Mouse (Mus musculus) urinary bladder, postnatal 4 days (tissue): ENCODE results near the gene Hist1h2ae.
A peak's percentile ranks its signal among the peaks of the same experiment; 100 is the strongest.
"Not testable (repeated sequence)": the region's sequence is repeated elsewhere in the genome, so short reads cannot be mapped to it uniquely, and the experiment has no call there.

Experiments used
- DNase-seq, 2 experiments: peaks; one replicate each; pipeline ENCODE4 v3.0.0; 2021 to 2022; ENCODE audit warnings: low spot score in 2 of 2

Gene Hist1h2ae

GRCm38 (mm10) chr13:23541497-23541896, 29.5 kb downstream of the Hist1h2ae start:
- DNase-seq = no peak

GRCm38 (mm10) chr13:23539821-23540220, 31.2 kb downstream of the Hist1h2ae start:
- DNase-seq = not testable (repeated sequence)

GRCm38 (mm10) chr13:23538249-23538648, 32.8 kb downstream of the Hist1h2ae start:
- DNase-seq = no peak

- DNase-seq = no peak
Observed at GRCm38 (mm10) chr13:23537006-23537710, 33.9 kb downstream of the Hist1h2ae start.

GRCm38 (mm10) chr13:23536076-23536822, 34.8 kb downstream of the Hist1h2ae start:
- no peak for DNase-seq

- peak; percentile 75 to 78 for DNase-seq
Observed at GRCm38 (mm10) chr13:23535137-23536075, 35.6 kb downstream of the Hist1h2ae start, which contains the start of gene Hist1h3g. TSS of gene Hist1h3g (plus strand) at chr13:23535422.

- no peak for DNase-seq
Observed at GRCm38 (mm10) chr13:23534368-23535131, 36.5 kb downstream of the Hist1h2ae start.

GRCm38 (mm10) chr13:23533560-23534367, 37.3 kb downstream of the Hist1h2ae start, which contains the start of gene Hist1h2af:
TSS of gene Hist1h2af (plus strand) at chr13:23533906.
- peak in 1 of 2 experiments; percentile 52 for DNase-seq

GRCm38 (mm10) chr13:23532262-23533075, 38.6 kb downstream of the Hist1h2ae start:
- DNase-seq = no peak

GRCm38 (mm10) chr13:23530901-23531875, 39.8 kb downstream of the Hist1h2ae start, which contains the start of gene Hist1h4h:
TSS of gene Hist1h4h (plus strand) at chr13:23531050.
- peak; percentile 95 for DNase-seq

GRCm38 (mm10) chr13:23530181-23530900, 40.7 kb downstream of the Hist1h2ae start:
- DNase-seq = peak in 1 of 2 experiments; percentile 41

GRCm38 (mm10) chr13:23529480-23530165, 41.4 kb downstream of the Hist1h2ae start:
- no peak for DNase-seq

- DNase-seq = no peak
Observed at GRCm38 (mm10) chr13:23529005-23529404, 42.0 kb downstream of the Hist1h2ae start.

- DNase-seq = peak; percentile 82 to 91
Observed at GRCm38 (mm10) chr13:23526312-23526711, 44.7 kb downstream of the Hist1h2ae start.

GRCm38 (mm10) chr13:23525901-23526300, 45.1 kb downstream of the Hist1h2ae start:
- DNase-seq = no peak

GRCm38 (mm10) chr13:23524654-23525053, 46.4 kb downstream of the Hist1h2ae start:
- DNase-seq = peak; percentile 68 to 71

- no peak for DNase-seq
Observed at GRCm38 (mm10) chr13:23523976-23524375, 47.0 kb downstream of the Hist1h2ae start.
